Mouse (Mus musculus): ENCODE measurements at regions not wholly inside any gene's neighbourhood (a gene's known extent, or its start where the extent isn't known, plus 50 kb on each side); places are given as distances from the start of the nearest gene placed in this dataset.

- no peak for TF ChIP-seq CTCF (IDR thresholded peaks at IDR 0.05; ENCODE audit: insufficient read depth, low read length)
- TF ChIP-seq POLR2A (IDR thresholded peaks at IDR 0.05; ENCODE audit: borderline replicate concordance, extremely low read depth, low read depth, low read length), result no peak
These were observed 323.7 kb downstream of the Fam198b start for GRCm38 (mm10) chr3:80208028-80208427.

Measured in lung, adult 2 months (tissue).